Mouse (Mus musculus): ENCODE results near the gene Neu4.
"Not testable (repeated sequence)": the region's sequence is repeated elsewhere in the genome, so short reads cannot be mapped to it uniquely, and the experiment has no call there.

Gene Neu4

GRCm38 (mm10) chr1:94053530-94054216 is 33.4 kb downstream of the Neu4 start:
- DNase-seq, result no peak

GRCm38 (mm10) chr1:94054481-94054880 is 34.2 kb downstream of the Neu4 start:
- DNase-seq, result no peak

GRCm38 (mm10) chr1:94055966-94056365 is 35.7 kb downstream of the Neu4 start:
- DNase-seq, result no peak

GRCm38 (mm10) chr1:94057401-94057800 is 37.1 kb downstream of the Neu4 start:
- no peak for DNase-seq

- not testable (repeated sequence) for DNase-seq
These were observed 38.0 kb downstream of the Neu4 start for GRCm38 (mm10) chr1:94058281-94058680.

GRCm38 (mm10) chr1:94074756-94075155 is 54.5 kb downstream of the Neu4 start:
- DNase-seq, result no peak

- no peak for DNase-seq
These were observed 56.5 kb downstream of the Neu4 start for GRCm38 (mm10) chr1:94076702-94077101.

Measured in kidney, adult 8-10 months (tissue).